Mouse (Mus musculus) G1E-ER4 (cell line): ENCODE results near the gene Obox5. TPM values are rescaled to one million over a fixed set of nuclear protein-coding genes. Genes with fewer than 3 reads are reported as not detected.
"Not testable (repeated sequence)": the region's sequence is repeated elsewhere in the genome, so short reads cannot be mapped to it uniquely, and the experiment has no call there.

Source experiments
- GATA1 ChIP-seq: IDR thresholded peaks from one replicate; pipeline ENCODE4 v1.8.0; 2012; ENCODE audit warnings: low read length, inconsistent platforms
- polyA plus RNA-seq: library from polyadenylated mRNA; stranded (reverse); fragments of >175 nt; gene quantifications from 2 replicates; pipeline ENCODE4 v1.2.3, GENCODE M21; 2012

Obox5 gene
- not detected in 2 replicates for polyA plus RNA-seq

- TF ChIP-seq GATA1 = not testable (repeated sequence)
Observed at GRCm38 (mm10) chr7:15749831-15750230, at the start of gene Obox5. Obox5 (plus strand) TSS chr7:15750131.

Other genes with a start within 250 kb of the Obox5 start
- not detected in 2 replicates for gene Obox3, start 110.2 kb upstream of the Obox5 start, polyA plus RNA-seq
- not detected in 2 replicates for gene Obox6, start 89.5 kb downstream of the Obox5 start, polyA plus RNA-seq
- gene Crx, start 129.8 kb downstream of the Obox5 start, polyA plus RNA-seq = not detected in 2 replicates
- not detected in 2 replicates for gene Crxos, start 132.5 kb downstream of the Obox5 start, polyA plus RNA-seq
- 1,588 and 1,768 TPM in 2 replicates for gene Selenow, start 172.3 kb downstream of the Obox5 start, polyA plus RNA-seq
- 874 and 894 TPM in 2 replicates for gene Nop53, start 195.9 kb downstream of the Obox5 start, polyA plus RNA-seq
- gene Ehd2, start 217.4 kb downstream of the Obox5 start, polyA plus RNA-seq = 0.31 and 0.33 TPM in 2 replicates